Mouse (Mus musculus): ENCODE measurements around the gene Fbn1. TPM values are rescaled to one million over a fixed set of nuclear protein-coding genes. Genes with fewer than 3 reads are reported as not detected.

Gene Fbn1
- polyA plus RNA-seq, 1 experiment from 2014 or later = 4.8 TPM

DNA sequence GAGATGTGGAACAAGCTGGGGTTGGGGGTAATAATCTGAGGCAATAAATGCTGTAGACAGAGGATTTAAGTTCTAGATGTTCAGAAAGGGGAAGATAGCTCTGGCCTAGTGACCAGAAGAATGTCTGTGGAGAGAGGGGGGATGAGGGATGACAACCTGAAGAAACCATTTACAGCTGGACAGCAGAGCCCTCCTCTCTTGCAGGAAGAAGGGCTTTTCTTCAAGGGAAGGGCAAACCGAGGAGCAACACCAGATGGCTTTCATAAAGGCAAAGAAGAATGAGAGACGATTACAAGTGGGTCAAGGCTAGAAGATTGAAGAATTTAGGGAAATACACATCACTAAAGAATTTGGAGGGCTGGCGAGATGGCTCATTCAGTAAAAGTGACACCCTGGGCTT, 6.6 kb upstream of the Fbn1 start:
- Histone ChIP-seq H3K4me3 (no peak overlapping the region), H3K27ac (replicated peaks) (no peak overlapping the region), H3K4me1 (peaks cover 5% of the 10 kb centered on the region), H3K36me3 (no peaks in the 10 kb centered on the region), H3K27me3 (ENCODE audit: low read depth, poor library complexity, severe bottlenecking) (no peaks in the 10 kb centered on the region), H3K9me3 (replicated peaks) (no peaks in the 10 kb centered on the region)
- 77% methylated on average over 3 of the region's 3 CpGs for WGBS
- DNase-seq (ENCODE audit: low spot score) = no peak

DNA sequence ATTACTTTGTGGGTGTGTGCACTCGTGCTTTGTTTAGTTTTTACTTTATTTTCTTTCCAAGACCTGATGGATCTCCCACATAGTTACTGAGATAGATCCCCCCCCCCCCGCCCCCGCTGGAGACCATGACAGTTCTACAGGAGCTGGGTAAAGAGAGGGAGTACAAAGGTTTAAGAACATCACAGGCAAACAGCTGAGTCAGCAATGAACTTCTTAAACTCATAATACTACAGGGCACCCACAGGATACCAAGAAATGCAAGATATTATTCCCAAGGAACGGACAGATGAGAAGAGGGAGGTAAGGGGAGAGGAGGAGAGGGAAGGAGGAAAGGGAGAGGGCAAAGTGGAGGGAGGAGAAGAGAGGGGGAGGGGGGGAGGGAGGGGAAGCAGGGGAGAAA, 4.8 kb upstream of the Fbn1 start:
- Histone ChIP-seq H3K27ac (replicated peaks) (no peak overlapping the region), H3K27me3 (ENCODE audit: low read depth, poor library complexity, severe bottlenecking) (peaks cover 16% of the 10 kb centered on the region), H3K4me1 (peaks cover 5% of the 10 kb centered on the region), H3K4me3 (no peak overlapping the region), H3K36me3 (no peaks in the 10 kb centered on the region), H3K9me3 (replicated peaks) (no peaks in the 10 kb centered on the region)
- no peak for DNase-seq (ENCODE audit: low spot score)
- whole genome bisulfite sequencing = 80% methylated on average over 4 of the region's 4 CpGs

DNA sequence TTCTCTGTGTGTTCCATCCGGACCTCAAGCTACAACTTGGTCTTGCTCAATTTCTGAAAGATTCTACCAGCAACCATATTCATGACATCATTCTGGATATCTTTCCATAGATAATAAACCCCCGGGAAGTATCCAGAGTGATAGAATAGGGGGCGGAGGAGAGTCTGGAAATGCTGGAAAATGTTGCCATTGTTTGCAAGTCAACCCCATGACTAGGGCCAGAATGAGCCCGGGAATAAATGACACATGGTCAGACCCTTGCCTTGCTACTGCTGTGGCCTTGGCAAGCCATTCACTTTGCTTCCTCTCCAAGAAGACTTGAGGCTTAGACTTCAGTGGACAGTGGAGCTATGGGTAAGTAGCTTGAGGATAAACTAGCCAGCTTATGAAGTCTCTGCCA, 4.1 kb upstream of the Fbn1 start:
- Histone ChIP-seq H3K4me3 (no peak overlapping the region), H3K27ac (replicated peaks) (no peak overlapping the region), H3K36me3 (no peaks in the 10 kb centered on the region), H3K4me1 (peaks cover 8% of the 10 kb centered on the region), H3K9me3 (replicated peaks) (no peaks in the 10 kb centered on the region), H3K27me3 (ENCODE audit: low read depth, poor library complexity, severe bottlenecking) (peaks cover 22% of the 10 kb centered on the region)
- 88% methylated on average over 4 of the region's 4 CpGs for WGBS
- DNase-seq (ENCODE audit: low spot score) = no peak

DNA sequence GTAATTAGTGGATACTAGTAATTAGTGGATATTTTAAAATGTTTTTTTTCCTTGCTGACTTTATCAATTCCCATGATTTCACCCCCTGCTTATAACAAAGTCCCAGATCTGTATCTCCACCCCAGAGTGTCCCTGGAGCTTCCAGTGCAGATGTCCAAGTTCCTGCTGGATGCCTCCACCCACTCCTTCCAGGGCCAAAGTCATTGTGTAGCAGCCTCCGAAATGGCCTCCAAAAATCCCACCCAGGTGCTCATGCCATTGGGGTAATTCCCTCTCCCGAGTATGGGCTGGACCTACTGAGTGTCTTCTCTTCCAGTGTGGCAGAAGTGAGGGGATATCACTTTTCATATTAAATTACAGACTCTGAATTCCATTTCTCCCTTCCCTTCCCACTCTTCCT, 3.0 kb upstream of the Fbn1 start:
- H3K36me3 ChIP-seq = no peaks in the 10 kb centered on the region
- no peaks in the 10 kb centered on the region for H3K9me3 ChIP-seq (replicated peaks)
- H3K27me3 ChIP-seq (ENCODE audit: low read depth, poor library complexity, severe bottlenecking) = peaks cover 29% of the 10 kb centered on the region
- peaks cover 14% of the 10 kb centered on the region for H3K4me1 ChIP-seq
- H3K27ac ChIP-seq (replicated peaks) = no peak overlapping the region
- H3K4me3 ChIP-seq = no peak overlapping the region
- WGBS = 86% methylated on average over 2 of the region's 2 CpGs
- no peak for DNase-seq (ENCODE audit: low spot score)

DNA sequence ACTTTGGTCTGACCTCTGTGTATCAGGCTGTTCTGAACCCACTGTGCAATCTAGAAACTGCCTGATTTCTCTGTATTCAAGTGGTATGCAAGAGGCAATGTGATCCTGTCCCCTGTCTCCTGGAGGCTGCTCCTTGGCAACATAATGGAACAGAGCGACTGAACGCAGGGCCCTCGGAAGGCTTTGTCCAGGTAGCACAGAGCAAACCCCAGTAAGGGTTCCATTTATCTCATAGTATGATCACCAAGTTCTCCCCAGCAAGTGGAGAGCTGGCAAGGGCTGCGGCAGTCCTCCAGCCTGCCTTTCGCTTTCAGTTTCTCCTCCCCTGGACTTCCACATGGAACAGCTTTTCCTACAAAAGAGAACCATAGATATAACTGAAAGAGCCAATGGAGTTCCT, 588 bp upstream of the Fbn1 start:
- WGBS = 94% methylated on average over 5 of the region's 5 CpGs
- peaks cover 36% of the 10 kb centered on the region for H3K27me3 ChIP-seq (ENCODE audit: low read depth, poor library complexity, severe bottlenecking)
- H3K4me3 ChIP-seq = no peak overlapping the region
- peaks cover 28% of the 10 kb centered on the region for H3K4me1 ChIP-seq
- DNase-seq (ENCODE audit: low spot score) = no peak
- no peak overlapping the region for H3K27ac ChIP-seq (replicated peaks)
- H3K9me3 ChIP-seq (replicated peaks) = no peaks in the 10 kb centered on the region
- no peaks in the 10 kb centered on the region for H3K36me3 ChIP-seq

DNA sequence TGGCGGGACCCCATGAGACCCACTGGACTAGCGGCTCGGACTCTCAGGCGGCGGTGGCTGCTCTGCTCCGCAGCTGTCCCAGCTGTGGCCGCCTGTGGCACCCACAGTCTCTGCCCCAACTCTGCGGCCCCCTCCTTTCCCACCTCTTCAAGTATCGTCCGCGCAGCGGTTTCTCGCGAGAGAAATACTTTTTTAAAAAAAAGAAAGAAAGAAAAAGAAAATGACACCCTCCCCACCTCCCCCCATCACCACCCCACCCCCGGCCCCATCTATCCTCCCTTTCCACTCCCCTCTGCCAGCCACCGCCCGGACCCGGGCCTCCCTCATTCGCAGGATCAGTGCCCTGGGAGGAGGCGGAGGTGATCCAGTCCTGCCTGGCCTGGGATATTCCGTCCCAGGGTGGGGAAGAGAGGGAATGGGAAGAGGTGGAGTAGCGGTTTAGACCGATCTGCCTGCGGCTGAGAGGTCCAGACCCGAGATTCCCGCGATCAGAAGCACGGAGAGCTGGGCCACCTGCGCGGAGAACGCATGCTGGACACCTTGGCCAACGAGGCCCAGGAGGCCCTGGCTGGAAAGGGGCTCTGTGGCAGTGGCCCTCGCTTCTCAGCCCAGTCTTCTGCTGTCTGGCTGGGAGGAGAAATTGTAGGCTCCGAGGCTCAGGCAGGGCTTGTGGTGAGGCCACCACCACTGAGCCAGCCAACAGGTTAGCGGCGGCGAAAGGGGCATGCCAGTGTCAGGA, 1.3 kb downstream of the Fbn1 start:
- H3K27me3 ChIP-seq (ENCODE audit: low read depth, poor library complexity, severe bottlenecking) = peaks cover 36% of the 10 kb centered on the region
- peak overlapping the region; percentile 70 for H3K4me3 ChIP-seq
- H3K9me3 ChIP-seq (replicated peaks) = peaks cover 3% of the 10 kb centered on the region; the same call in 1 of the 2 replicates
- peaks cover 8% of the 10 kb centered on the region for H3K36me3 ChIP-seq
- DNase-seq (ENCODE audit: low spot score) = no peak
- 2% methylated on average over 37 of the region's 37 CpGs for WGBS
- H3K4me1 ChIP-seq = peaks cover 28% of the 10 kb centered on the region
- H3K27ac ChIP-seq (replicated peaks) = peak overlapping the region; percentile 85

DNA sequence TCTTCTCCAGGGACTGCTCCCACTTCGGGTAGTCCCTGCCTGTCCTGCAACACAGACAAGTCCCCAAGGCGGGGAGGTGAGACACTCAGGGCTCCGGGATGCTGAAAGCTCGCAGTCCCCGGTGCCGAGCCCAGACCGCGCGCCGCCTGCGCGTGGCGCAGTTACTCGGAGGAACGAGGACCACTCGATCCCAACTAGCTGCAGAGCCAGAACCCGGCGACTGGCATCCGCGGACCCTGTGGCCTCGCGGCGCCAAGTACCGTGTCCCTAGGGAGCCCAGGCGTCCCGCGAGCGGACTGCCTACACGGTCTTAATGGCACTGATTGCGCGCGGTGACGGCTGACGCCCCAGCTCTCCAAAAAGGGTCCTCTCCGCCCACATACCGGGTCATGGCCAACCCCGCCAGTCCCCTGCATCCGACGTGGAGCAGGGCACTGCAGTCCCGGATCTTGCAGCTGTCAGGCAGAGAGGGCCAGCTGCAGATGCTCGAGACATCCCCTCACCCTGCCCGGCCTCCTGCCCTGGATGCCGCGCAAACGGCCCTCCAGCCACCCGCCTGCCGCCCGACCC, 2.0 kb downstream of the Fbn1 start:
- H3K27me3 ChIP-seq (ENCODE audit: low read depth, poor library complexity, severe bottlenecking) = peaks cover 36% of the 10 kb centered on the region
- peak; percentile 84 for DNase-seq (ENCODE audit: low spot score)
- H3K36me3 ChIP-seq = peaks cover 10% of the 10 kb centered on the region
- peaks cover 28% of the 10 kb centered on the region for H3K4me1 ChIP-seq
- WGBS = under 1% methylated on average over 48 of the region's 48 CpGs
- H3K27ac ChIP-seq (replicated peaks) = peak overlapping the region; percentile 85
- H3K4me3 ChIP-seq = peak overlapping the region; percentile 70
- H3K9me3 ChIP-seq (replicated peaks) = peaks cover 5% of the 10 kb centered on the region; the same call in 1 of the 2 replicates

DNA sequence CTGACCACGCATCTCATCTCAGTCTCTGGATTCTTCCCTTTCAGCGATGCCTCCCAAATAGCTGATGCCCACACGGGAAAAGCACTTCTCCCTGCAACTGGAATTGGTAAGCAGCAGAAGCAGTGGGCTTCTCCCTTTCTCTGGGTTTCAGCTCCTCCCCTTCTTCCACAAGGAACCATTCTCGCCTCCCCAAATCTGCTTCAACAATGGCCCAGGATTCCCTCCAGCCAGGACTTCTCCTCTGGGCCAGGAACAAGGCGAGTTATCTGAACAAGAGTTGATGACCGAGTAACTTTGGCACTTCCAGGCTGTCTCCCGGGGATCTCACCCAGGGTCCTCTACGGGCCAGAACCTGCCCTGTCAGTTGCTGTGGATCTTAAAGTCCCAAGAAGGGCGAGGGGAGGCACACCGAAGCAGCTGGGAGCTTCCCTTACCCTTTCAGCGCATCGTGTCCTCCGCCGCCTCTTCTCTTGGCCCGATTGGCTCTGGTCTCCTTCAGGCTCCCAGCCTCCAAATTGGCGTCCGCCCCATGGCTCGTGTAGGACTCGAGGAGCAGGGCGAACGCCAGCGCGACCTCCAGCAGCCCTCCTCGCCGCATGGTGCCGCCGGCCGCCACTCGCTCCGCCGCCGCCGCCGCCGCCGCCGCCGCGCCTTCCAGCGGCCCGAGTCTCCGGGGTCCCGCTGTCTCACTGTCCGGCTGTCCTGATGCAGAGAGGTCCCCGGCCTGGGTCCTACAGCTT, 2.6 kb downstream of the Fbn1 start, which contains the start of gene Gm9913:
Gene Gm9913 (plus strand): TSS at position 84 of the 740 bp plus-strand sequence.
- peak within 1 kb of the TSS; percentile 85 for H3K27ac ChIP-seq (replicated peaks)
- peaks cover 5% of the 10 kb centered on the region; the same call in 1 of the 2 replicates for H3K9me3 ChIP-seq (replicated peaks)
- H3K4me1 ChIP-seq = peaks cover 28% of the 10 kb centered on the region
- peaks cover 10% of the 10 kb centered on the region for H3K36me3 ChIP-seq
- H3K4me3 ChIP-seq = peak within 1 kb of the TSS; percentile 70
- under 1% methylated on average over 37 of the region's 45 CpGs for WGBS
- peak; percentile 79 for DNase-seq (ENCODE audit: low spot score)
- H3K27me3 ChIP-seq (ENCODE audit: low read depth, poor library complexity, severe bottlenecking) = peaks cover 36% of the 10 kb centered on the region

DNA sequence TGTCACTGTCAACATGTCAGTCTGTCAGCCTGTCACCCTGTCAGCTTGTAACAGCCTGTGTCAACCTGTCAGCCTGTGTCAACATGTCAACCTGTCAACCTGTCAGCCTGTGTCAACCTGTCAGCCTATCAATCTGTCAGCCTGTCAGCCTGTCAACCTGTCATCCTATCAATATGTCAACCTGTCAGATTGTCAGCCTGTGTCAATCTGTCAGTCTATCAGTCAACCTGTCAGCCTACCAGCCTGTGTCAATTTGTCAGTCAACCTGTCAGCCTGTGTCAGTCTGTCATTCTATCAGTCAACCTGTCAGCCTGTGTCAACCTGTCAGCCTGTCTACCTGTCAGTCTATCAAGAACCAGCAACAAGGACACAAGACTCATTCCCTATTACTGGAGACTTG, 6.3 kb downstream of the Fbn1 start:
- no peak overlapping the region for H3K4me3 ChIP-seq
- DNase-seq (ENCODE audit: low spot score) = no peak
- peaks cover 5% of the 10 kb centered on the region; the same call in 1 of the 2 replicates for H3K9me3 ChIP-seq (replicated peaks)
- peaks cover 10% of the 10 kb centered on the region for H3K27me3 ChIP-seq (ENCODE audit: low read depth, poor library complexity, severe bottlenecking)
- H3K36me3 ChIP-seq = peaks cover 13% of the 10 kb centered on the region
- no peak overlapping the region for H3K27ac ChIP-seq (replicated peaks)
- H3K4me1 ChIP-seq = peaks cover 21% of the 10 kb centered on the region

DNA sequence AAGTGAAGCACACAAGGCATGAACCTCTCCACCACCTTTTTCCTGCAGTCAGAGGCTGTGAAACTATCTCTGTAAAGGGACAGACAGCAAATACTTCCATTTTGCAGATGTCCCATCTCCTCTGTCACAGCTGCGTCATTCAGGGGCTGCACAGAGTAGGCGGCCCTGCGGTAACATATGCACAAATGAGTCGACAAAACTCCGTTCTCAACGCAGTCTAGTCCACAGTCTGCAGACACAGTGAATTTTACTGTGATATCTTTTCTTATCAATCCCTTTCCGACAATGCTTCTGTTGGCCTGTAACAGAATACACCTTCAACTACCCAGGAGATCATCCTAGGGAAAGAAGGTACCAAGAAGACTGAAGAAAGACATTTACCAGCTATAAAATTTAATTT, 9.6 kb downstream of the Fbn1 start:
- WGBS = 96% methylated on average over 7 of the region's 7 CpGs
- no peak overlapping the region for H3K27ac ChIP-seq (replicated peaks)

DNA sequence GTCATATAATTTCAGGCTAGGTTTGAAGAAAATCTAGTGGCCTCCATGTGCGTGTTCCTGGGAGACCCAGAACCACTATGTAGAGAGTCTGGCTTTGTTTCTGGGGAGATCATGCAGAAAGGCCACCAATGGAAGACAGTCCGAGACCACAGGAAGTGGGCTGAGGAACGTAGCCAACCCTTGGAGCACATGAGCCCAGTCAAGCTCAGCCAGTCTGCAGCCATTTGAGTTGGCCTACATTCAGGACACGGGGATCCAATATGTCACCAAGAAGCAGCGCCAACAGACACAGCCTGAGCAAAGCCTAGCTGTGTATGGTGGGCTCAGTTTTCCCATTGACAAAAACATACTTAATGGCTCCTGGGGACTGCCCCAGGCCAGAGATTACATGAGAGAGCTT, 11.1 kb downstream of the Fbn1 start:
- Histone ChIP-seq H3K36me3 (peaks cover 8% of the 10 kb centered on the region), H3K4me1 (no peaks in the 10 kb centered on the region), H3K27me3 (ENCODE audit: low read depth, poor library complexity, severe bottlenecking) (no peaks in the 10 kb centered on the region), H3K27ac (replicated peaks) (no peak overlapping the region), H3K4me3 (no peak overlapping the region), H3K9me3 (replicated peaks) (peaks cover 4% of the 10 kb centered on the region; the same call in 1 of the 2 replicates)
- WGBS = 94% methylated on average over 5 of the region's 5 CpGs
- no peak for DNase-seq (ENCODE audit: low spot score)

More for the DNA sequence above, 9.6 kb downstream of the Fbn1 start:
- H3K36me3 ChIP-seq = peaks cover 13% of the 10 kb centered on the region
- H3K4me1 ChIP-seq = no peaks in the 10 kb centered on the region
- no peaks in the 10 kb centered on the region for H3K27me3 ChIP-seq (ENCODE audit: low read depth, poor library complexity, severe bottlenecking)
- no peak overlapping the region for H3K4me3 ChIP-seq
- DNase-seq (ENCODE audit: low spot score) = no peak
- peaks cover 5% of the 10 kb centered on the region; the same call in 1 of the 2 replicates for H3K9me3 ChIP-seq (replicated peaks)

DNA sequence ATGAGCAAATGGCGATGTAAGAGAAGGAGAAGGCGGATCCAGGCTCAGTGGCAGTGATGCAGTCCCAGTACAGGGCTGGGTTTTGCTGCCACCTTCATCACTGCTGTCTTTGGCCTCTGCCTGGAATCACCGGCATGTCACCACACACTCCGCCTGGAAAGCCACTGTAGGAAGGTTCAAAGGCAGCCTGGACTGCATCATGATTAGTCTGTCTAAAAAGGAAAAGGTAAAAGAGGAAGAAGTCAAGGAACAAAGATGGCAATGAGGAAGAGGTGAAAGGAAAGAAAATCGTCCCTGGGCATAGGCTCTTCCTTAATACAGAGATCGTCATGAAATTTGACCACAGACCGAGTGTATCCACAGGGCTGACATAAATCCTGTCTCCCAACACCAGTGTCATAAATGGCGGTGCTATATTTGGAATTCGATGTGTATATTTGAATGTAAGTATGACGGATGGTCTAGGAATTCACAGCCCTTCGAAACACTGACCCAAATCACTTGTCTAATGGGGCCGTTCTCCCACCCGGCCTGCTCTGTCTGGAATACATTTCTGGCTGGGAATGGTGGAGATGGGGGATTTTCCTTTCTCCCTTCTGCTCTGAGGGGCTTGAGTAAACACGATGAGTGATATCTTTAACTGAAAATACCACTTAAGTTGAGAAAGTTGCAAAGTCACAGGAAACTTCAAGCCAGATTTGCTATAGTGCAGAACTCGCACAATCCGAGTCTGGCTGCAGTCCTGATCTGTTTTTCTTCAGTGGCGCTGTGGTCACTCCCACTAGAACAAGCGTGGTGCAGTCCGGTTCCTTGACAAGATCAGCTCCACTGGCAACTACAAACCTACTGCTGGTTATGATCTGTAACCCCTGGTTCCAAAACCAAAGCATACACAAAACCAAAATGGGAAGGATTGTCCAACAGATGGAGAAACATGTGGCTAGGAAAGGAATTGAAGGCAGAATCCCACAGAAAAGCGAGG, 12.7 kb downstream of the Fbn1 start:
- H3K4me3 ChIP-seq = no peak overlapping the region
- H3K4me1 ChIP-seq = no peaks in the 10 kb centered on the region
- H3K27me3 ChIP-seq (ENCODE audit: low read depth, poor library complexity, severe bottlenecking) = no peaks in the 10 kb centered on the region
- no peak overlapping the region for H3K27ac ChIP-seq (replicated peaks)
- no peak for DNase-seq (ENCODE audit: low spot score)
- H3K36me3 ChIP-seq = peaks cover 4% of the 10 kb centered on the region; the same call in 1 of the 2 replicates
- WGBS = 94% methylated on average over 20 of the region's 20 CpGs
- H3K9me3 ChIP-seq (replicated peaks) = no peaks in the 10 kb centered on the region
